Mouse (Mus musculus) kidney, adult 2 months (tissue): ENCODE data around the gene Esam. TPM values are rescaled to one million over a fixed set of nuclear protein-coding genes. Genes with fewer than 3 reads are reported as not detected.

ENCODE experiments used
- DNase-seq: peaks from one replicate; pipeline ENCODE4 v3.0.0; 2021
- H3K27ac ChIP-seq: fragments of 200-500 bp; 2 replicates; pipeline ENCODE4 v1.5.1; 2012; ENCODE audit warnings: low read depth, low read length, control low read depth, inconsistent platforms; ENCODE audit not compliant: insufficient read depth
- H3K27me3 ChIP-seq: fragments of 200-500 bp; replicated peaks from 2 replicates; pipeline ENCODE4 v1.6.1; 2012; ENCODE audit warnings: mild to moderate bottlenecking, moderate library complexity, low read length, inconsistent platforms; ENCODE audit not compliant: control insufficient read depth, insufficient read depth
- H3K36me3 ChIP-seq: fragments of 200-500 bp; 2 replicates; pipeline ENCODE4 v1.6.1; 2012; ENCODE audit warnings: mild to moderate bottlenecking, moderate library complexity, low read length, inconsistent platforms; ENCODE audit not compliant: control insufficient read depth, insufficient read depth
- H3K4me1 ChIP-seq: fragments of 200-500 bp; 2 replicates; pipeline ENCODE4 v1.6.1; 2011; ENCODE audit warnings: low read length; ENCODE audit not compliant: control insufficient read depth, insufficient read depth
- H3K4me3 ChIP-seq: fragments of 200-500 bp; 2 replicates; pipeline ENCODE4 v1.5.1; 2011; ENCODE audit warnings: mild to moderate bottlenecking, low read depth, low read length, control low read depth; ENCODE audit not compliant: insufficient read depth
- CTCF ChIP-seq: fragments of 200-500 bp; conservative IDR thresholded peaks from 2 replicates; pipeline ENCODE4 v1.5.1; 2011; ENCODE audit warnings: low read depth, mild to moderate bottlenecking, control low read depth, low read length, moderate library complexity, mixed read lengths; ENCODE audit not compliant: insufficient read depth, insufficient read length
- POLR2A ChIP-seq: fragments of 200-500 bp; IDR thresholded peaks from one replicate; pipeline ENCODE4 v1.6.1; 2011; ENCODE audit warnings: low read depth, low read length, control low read depth
- WGBS: fragments of 180-500 bp; shearing (Covaris S2); methylation state at CpG from one replicate; pipeline ENCODE4 v1.1.7; 2018; 5-methylcytosine and 5-hydroxymethylcytosine counted together
- polyA plus RNA-seq: library from polyadenylated mRNA; depleted of rRNA; stranded (reverse); fragments of >200 nt; gene quantifications from 2 replicates; pipeline ENCODE4 v1.2.3, GENCODE M21; 2012

Gene Esam
- polyA plus RNA-seq, 1 experiment: 54.9 TPM

DNA sequence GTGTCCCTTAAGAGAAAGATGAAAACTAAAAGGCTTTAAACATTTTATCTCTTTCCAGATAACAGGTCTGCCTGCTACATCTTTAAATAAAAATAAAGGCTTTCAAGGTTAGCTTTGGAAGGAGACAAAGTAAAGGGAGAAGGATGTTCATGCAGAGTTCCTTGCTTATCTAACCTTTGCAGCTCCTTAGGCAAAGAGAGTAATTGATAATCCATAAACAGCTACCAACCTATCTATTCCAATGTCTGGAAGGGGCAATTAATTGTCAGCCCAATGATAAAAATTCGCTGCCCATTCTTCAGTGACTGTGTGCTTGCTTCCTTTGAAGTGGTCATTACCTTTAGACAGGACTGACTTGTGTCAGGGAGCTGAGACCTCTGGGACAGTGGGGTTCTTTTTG lies 35.9 kb downstream of the Esam start:
- Histone ChIP-seq H3K4me3 (no peak overlapping the region), H3K27me3 (no peaks in the 10 kb centered on the region), H3K27ac (no peak overlapping the region), H3K36me3 (no peaks in the 10 kb centered on the region), H3K4me1 (peaks cover 10% of the 10 kb centered on the region)
- 62% methylated on average over 1 of the region's 1 CpGs for WGBS
- no peak for DNase-seq
- no peak for TF ChIP-seq CTCF

DNA sequence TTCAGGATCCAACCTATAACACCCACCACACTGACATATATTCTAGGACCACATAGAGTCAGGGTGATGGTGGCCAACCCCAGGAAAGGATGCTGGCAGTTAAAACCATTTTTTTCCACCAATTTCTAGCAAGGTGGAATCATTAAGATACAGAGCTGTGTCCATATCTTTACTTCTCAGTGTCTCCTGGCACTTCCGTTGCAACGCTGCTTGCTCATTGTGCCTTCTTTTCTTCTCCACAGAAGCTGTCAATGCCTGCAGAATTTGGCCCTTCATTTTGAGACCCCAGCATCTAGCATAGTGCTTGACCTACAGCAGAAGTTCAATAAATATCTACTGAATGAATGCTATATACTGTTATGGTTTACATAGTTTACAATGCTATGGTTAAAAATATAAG lies 39.1 kb downstream of the Esam start:
- Histone ChIP-seq H3K4me1 (peaks cover 21% of the 10 kb centered on the region), H3K27me3 (no peaks in the 10 kb centered on the region), H3K36me3 (no peaks in the 10 kb centered on the region), H3K27ac (no peak overlapping the region), H3K4me3 (no peak overlapping the region)
- DNase-seq: no peak
- TF ChIP-seq POLR2A (no peak), CTCF (no peak)
- 92% methylated on average over 2 of the region's 2 CpGs for WGBS

DNA sequence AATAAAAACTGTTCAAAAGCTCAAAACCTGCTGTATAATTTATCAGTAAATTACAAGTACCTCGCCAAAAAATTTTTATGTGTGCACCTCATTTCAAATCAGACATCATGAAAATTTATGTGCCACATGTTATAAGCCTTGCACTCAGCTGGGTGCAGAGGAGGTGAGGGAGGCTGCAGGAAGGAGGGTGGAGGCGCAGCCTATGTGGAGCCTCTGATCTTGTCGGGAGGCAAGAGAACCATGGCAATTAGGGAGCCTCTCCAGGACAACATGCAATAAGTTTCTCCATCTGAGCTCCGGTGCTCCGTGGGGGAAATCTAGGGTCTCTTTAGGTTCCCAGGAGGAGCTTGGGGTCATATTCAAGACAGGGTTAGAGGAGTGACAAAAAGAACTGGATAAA lies 39.6 kb downstream of the Esam start:
- no peak overlapping the region for H3K4me3 ChIP-seq
- 34% methylated on average over 5 of the region's 5 CpGs for WGBS
- H3K4me1 ChIP-seq: peaks cover 21% of the 10 kb centered on the region
- DNase-seq: no peak
- H3K36me3 ChIP-seq: no peaks in the 10 kb centered on the region
- TF ChIP-seq POLR2A (no peak), CTCF (no peak)
- H3K27ac ChIP-seq: no peak overlapping the region
- H3K27me3 ChIP-seq: no peaks in the 10 kb centered on the region

DNA sequence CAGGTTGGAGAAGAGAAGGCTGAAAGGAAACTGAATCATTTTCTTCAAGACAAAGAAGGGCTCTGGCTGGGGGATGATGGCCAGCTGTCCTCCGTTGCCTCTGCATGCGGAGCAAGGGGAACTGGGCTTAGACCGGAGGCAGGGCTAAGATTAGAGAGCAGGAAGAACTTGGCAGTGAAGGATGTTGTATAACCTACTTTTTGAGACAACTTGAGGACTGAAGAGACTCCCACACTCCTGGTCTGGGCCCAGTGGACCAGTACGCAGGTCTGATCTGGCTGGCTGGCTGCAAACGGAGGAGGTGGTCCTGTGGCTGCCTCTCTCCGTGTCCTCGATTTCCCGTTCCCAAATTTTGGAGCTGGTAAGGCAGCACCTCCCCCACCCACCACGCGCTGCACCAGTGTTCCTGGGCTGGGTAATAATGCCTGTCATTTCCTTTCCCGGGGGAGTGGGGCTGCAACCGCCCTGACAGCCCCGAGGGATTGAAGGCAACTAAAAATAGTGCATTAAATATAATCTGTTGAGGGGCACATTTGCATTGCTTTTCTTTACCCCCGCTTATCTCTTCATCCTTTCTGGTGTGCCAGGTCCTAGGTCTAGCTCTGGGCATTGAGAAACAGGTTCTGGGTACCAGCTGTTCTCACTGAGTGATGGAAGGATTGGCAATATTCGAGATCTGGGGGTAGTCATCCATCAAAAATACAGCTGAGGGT lies 40.2 kb downstream of the Esam start:
- H3K4me3 ChIP-seq: peak overlapping the region; percentile 25; the same call in 1 of the 2 replicates

DNA sequence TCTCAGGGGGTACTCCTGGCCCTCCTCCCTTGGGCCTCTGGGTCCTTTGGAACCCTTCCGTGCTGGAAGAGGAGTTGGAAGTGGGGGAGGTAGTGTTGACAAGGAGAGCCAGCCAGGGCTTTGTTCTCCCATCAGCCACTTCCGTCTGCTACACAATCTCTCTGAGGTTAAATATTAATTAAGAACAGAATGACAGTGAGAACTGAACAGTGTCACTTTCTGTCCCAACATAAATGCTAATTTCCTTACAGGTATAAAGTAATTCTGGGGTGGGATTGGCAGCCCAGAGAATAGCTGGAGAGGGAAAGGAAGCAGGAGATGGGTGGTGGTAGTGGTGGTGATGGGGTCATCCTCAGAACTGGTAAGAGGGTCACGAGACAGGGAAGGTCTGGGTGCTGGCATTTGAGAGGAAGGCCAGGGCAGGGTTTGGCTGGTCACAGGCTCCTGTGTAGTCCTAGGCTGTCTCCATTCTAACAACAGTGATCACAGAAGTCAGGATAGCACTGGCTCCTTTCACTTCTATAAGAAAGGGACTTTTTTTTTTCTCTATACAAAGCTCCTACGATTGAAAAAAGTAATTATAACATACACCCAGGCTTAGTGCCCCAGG lies 40.8 kb downstream of the Esam start:
- no peak overlapping the region for H3K4me3 ChIP-seq
- H3K27ac ChIP-seq: peak overlapping the region; percentile 96
- DNase-seq: peak; percentile 72
- TF ChIP-seq POLR2A: no peak
- TF ChIP-seq CTCF: no peak
- no peaks in the 10 kb centered on the region for H3K27me3 ChIP-seq
- peaks cover 21% of the 10 kb centered on the region for H3K4me1 ChIP-seq
- no peaks in the 10 kb centered on the region for H3K36me3 ChIP-seq
- 19% methylated on average over 4 of the region's 4 CpGs for WGBS

More for the DNA sequence above, 40.2 kb downstream of the Esam start:
- TF ChIP-seq POLR2A (no peak), CTCF (no peak)
- DNase-seq: peak; percentile 59
- H3K27ac ChIP-seq: peak overlapping the region; percentile 44
- H3K36me3 ChIP-seq: no peaks in the 10 kb centered on the region
- 15% methylated on average over 15 of the region's 15 CpGs for WGBS
- H3K27me3 ChIP-seq: no peaks in the 10 kb centered on the region
- peaks cover 21% of the 10 kb centered on the region for H3K4me1 ChIP-seq

DNA sequence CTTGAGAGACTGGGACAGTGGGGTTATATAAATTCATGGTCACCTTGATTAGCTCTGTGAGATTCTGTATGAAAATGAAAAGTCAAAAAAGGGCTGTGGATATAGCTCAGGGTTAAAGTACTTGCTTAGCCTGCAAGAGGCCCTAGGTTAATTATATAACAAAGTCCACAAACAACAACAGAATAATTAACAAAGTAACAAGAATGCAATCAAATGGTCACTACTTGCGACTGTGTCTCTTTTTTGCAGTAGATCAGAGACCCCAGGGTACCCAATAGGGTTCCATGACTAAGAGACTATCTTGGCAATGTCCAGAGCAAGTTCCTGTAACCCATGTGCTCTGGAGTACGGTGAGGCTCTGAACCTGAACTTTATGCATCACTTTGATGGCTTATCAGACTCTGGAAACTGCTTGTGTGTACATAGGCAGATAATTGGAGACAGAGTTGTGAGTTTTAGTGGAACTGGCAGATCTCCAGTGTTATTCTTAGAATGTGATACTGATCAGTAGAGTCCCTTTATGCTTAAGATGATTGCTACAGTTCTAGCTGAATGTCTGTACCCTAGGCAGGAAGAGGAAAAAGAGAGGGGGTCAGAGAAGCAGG lies 41.5 kb downstream of the Esam start:
- Histone ChIP-seq H3K4me1 (peaks cover 21% of the 10 kb centered on the region), H3K27me3 (no peaks in the 10 kb centered on the region), H3K27ac (peak overlapping the region; percentile 96), H3K4me3 (no peak overlapping the region), H3K36me3 (no peaks in the 10 kb centered on the region)
- WGBS: 40% methylated on average over 2 of the region's 2 CpGs
- no peak for TF ChIP-seq POLR2A
- no peak for TF ChIP-seq CTCF
- peak; percentile 65 for DNase-seq

DNA sequence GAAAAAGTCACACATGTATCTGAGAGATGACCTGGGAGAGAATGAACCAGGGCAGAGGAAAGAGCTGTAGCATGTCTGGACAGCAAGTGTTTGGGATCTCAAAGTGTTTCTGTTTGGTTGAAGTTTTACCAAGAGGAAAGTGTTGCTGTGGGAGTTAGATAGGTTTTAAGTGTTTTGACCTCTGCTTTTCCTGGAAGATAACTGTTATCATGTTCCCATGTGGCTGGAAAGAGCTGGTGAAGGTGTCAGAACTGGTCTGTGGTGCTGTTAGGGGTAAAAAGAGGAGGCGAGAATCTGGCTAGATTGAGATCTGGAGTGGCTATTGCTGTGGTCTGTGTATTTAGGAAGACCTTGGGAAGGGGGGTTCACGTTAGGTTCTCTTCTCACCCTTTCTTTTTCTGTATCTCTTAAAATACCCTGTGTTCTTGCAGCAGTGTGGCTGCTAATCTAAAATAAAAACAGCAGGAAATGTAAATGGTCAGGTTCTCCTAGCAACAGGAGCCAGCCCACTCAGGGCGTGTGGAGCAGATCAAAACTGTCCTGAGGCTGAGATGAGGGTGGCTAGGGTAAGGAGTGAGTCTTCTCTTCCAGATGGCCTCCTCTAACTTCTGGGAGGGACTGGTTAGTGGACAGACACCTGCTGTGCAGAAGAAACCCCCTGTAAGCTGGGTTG lies 44.5 kb downstream of the Esam start:
- peaks cover 24% of the 10 kb centered on the region for H3K4me1 ChIP-seq
- TF ChIP-seq CTCF: no peak
- TF ChIP-seq POLR2A: no peak
- WGBS: 64% methylated on average over 3 of the region's 3 CpGs
- no peaks in the 10 kb centered on the region for H3K36me3 ChIP-seq
- H3K4me3 ChIP-seq: no peak overlapping the region
- DNase-seq: no peak
- no peaks in the 10 kb centered on the region for H3K27me3 ChIP-seq
- no peak overlapping the region for H3K27ac ChIP-seq
